8 mouse cellular contexts compared by ENCODE assay signal in the genomic region with DNA sequence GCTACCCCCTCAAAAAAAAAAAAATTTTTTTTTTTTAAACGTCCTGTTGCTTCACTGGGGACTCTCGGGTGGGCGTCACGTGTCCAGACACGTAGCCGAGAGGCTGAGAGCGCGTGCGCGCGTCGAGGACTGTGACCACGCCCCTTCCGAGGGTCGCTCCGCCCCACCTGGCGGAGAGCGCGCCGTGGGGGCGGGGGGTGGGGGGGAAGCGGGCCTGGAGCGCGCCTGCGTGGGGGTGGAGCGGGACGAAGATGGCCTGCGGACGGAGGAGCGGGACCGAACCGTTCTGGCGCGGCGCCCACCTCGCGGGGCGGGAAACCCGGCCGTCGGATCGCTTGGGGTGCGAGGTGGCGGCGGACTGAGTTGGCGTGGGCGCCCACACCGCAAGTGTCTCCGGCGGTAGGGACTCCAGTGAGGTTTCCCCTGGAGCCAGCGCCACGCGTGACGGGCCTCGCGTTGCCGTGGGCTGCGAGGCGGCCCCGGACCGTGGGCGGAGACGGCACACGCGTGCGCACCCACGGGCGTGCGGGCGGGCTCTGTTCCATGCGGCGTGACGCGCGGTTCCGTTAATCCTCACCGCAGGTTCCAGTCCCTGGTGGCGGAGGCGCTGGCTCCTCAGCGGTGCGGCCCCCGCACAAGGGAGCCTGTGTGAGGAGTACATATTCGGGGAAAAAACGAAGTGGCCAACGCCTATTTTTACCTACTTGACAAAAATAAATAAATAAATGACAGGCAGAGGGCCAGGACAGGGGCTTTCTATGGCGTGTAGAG. TPM values are rescaled to one million over a fixed set of nuclear protein-coding genes. Genes with fewer than 3 reads are reported as not detected.
A peak's percentile ranks its signal among the peaks of the same experiment; 100 is the strongest.
DNase-seq lines count a peak whose midpoint lies in the region; ATAC-seq and TF ChIP-seq lines count a peak whose summit lies in the region.

Gene Qk, minus strand, starts transcription at position 170 of the 771 bp plus-strand sequence.

- no peaks in the 10 kb centered on the region for H3K27me3 ChIP-seq in C2C12 (ENCODE audit: control insufficient read depth, insufficient read depth, insufficient read length)
- H3K27me3 ChIP-seq in erythroblast, embryonic 14.5 days (ENCODE audit: control insufficient read depth) = peaks cover 13% of the 10 kb centered on the region
- H3K27me3 ChIP-seq in heart, embryonic 12.5 days (replicated peaks) = no peaks in the 10 kb centered on the region
- no peaks in the 10 kb centered on the region for H3K27me3 ChIP-seq in liver, embryonic 12.5 days (replicated peaks)
- H3K27me3 ChIP-seq in stomach, embryonic 15.5 days (replicated peaks) = no peaks in the 10 kb centered on the region

- H3K79me3 ChIP-seq in C2C12 (ENCODE audit: low read depth) = peaks cover 36% of the 10 kb centered on the region

- peak; percentile 88 for ATAC-seq in heart, embryonic 12.5 days (ENCODE audit: insufficient number of reproducible peaks, low FRiP score)
- peak; percentile 73 for ATAC-seq in liver, embryonic 12.5 days
- ATAC-seq in stomach, embryonic 15.5 days (ENCODE audit: insufficient read depth, low FRiP score, low read depth) = peak; percentile 68

- WGBS in heart, embryonic 12.5 days = under 1% methylated on average over 73 of the region's 86 CpGs
- WGBS in liver, embryonic 12.5 days (ENCODE audit: insufficient replicate concordance) = under 1% methylated on average over 77 of the region's 86 CpGs
- WGBS in stomach, embryonic 15.5 days = under 1% methylated on average over 84 of the region's 86 CpGs

- peak; percentile 80 for TF ChIP-seq POLR2A in brain, embryonic 14.5 days (IDR thresholded peaks at IDR 0.05; ENCODE audit: borderline replicate concordance, extremely low read depth, insufficient read depth, insufficient read length, poor library complexity, severe bottlenecking)

- peak; percentile 98 for DNase-seq in brain, embryonic 14.5 days (ENCODE audit: low read depth)
- DNase-seq in kidney, postnatal 10 days = peak; percentile 97
- DNase-seq in natural killer cell, adult 2 months (ENCODE audit: low spot score in 2 of 2) = peak; percentile 91 to 95

- peak within 1 kb of the TSS; percentile 79 for H3K4me3 ChIP-seq in C2C12 (ENCODE audit: insufficient read depth, poor library complexity, severe bottlenecking)
- H3K4me3 ChIP-seq in erythroblast, embryonic 14.5 days (replicated peaks) = peak within 1 kb of the TSS; percentile 72
- H3K4me3 ChIP-seq in heart, embryonic 12.5 days = peak within 1 kb of the TSS; percentile 99
- H3K4me3 ChIP-seq in liver, embryonic 12.5 days = peak within 1 kb of the TSS; percentile 93
- peak within 1 kb of the TSS; percentile 77 for H3K4me3 ChIP-seq in stomach, embryonic 15.5 days (replicated peaks)

- H3ac ChIP-seq in C2C12 (ENCODE audit: control insufficient read depth, insufficient read length, low read depth) = peak within 1 kb of the TSS; percentile 87

- no peak for TF ChIP-seq CTCF in C2C12 (IDR thresholded peaks at IDR 0.05; ENCODE audit: control insufficient read depth, insufficient read depth, insufficient read length)
- TF ChIP-seq CTCF in brain, embryonic 14.5 days (IDR thresholded peaks at IDR 0.05; ENCODE audit: borderline replicate concordance, extremely low read depth, insufficient read depth, insufficient read length) = no peak

- H3K9ac ChIP-seq in heart, embryonic 12.5 days = peak within 1 kb of the TSS; percentile 100
- H3K9ac ChIP-seq in liver, embryonic 12.5 days = peak within 1 kb of the TSS; percentile 92
- H3K9ac ChIP-seq in stomach, embryonic 15.5 days = peak within 1 kb of the TSS; percentile 96

- no peaks in the 10 kb centered on the region for H3K9me3 ChIP-seq in erythroblast, embryonic 14.5 days (ENCODE audit: control insufficient read depth, low read length)
- no peaks in the 10 kb centered on the region for H3K9me3 ChIP-seq in heart, embryonic 12.5 days (replicated peaks)
- H3K9me3 ChIP-seq in liver, embryonic 12.5 days (replicated peaks) = no peaks in the 10 kb centered on the region
- H3K9me3 ChIP-seq in stomach, embryonic 15.5 days = no peaks in the 10 kb centered on the region

- H3K27ac ChIP-seq in heart, embryonic 12.5 days (ENCODE audit: poor library complexity, severe bottlenecking) = peak within 1 kb of the TSS; percentile 100
- H3K27ac ChIP-seq in liver, embryonic 12.5 days = peak within 1 kb of the TSS; percentile 93
- H3K27ac ChIP-seq in stomach, embryonic 15.5 days = peak within 1 kb of the TSS; percentile 99

- H3K79me2 ChIP-seq in C2C12 (ENCODE audit: control insufficient read depth, insufficient read depth) = peaks cover 46% of the 10 kb centered on the region

- peak within 1 kb of the TSS; percentile 63 for H3K4me2 ChIP-seq in heart, embryonic 12.5 days
- H3K4me2 ChIP-seq in liver, embryonic 12.5 days = peak within 1 kb of the TSS; percentile 88
- H3K4me2 ChIP-seq in stomach, embryonic 15.5 days = peak within 1 kb of the TSS; percentile 58

- peaks cover 23% of the 10 kb centered on the region for H3K4me1 ChIP-seq in erythroblast, embryonic 14.5 days (ENCODE audit: control insufficient read depth)
- H3K4me1 ChIP-seq in heart, embryonic 12.5 days (replicated peaks) = peaks cover 16% of the 10 kb centered on the region
- H3K4me1 ChIP-seq in liver, embryonic 12.5 days = peaks cover 17% of the 10 kb centered on the region
- no peaks in the 10 kb centered on the region for H3K4me1 ChIP-seq in stomach, embryonic 15.5 days

- no peaks in the 10 kb centered on the region for H3K36me3 ChIP-seq in C2C12 (ENCODE audit: control insufficient read depth, insufficient read depth)
- no peaks in the 10 kb centered on the region for H3K36me3 ChIP-seq in erythroblast, embryonic 14.5 days (ENCODE audit: control insufficient read depth)
- peaks cover under 1% of the 10 kb centered on the region for H3K36me3 ChIP-seq in heart, embryonic 12.5 days
- no peaks in the 10 kb centered on the region for H3K36me3 ChIP-seq in liver, embryonic 12.5 days
- H3K36me3 ChIP-seq in stomach, embryonic 15.5 days = no peaks in the 10 kb centered on the region

TF ChIP-seq in C2C12, 6 proteins besides CTCF, POLR2A, EP300 and RAD21:
- TF ChIP-seq USF1 (IDR thresholded peaks at IDR 0.05; ENCODE audit: low read depth) (peak; percentile 95), CEBPB (IDR thresholded peaks at IDR 0.05; ENCODE audit: low read depth) (peak; percentile 34), MYOG (IDR thresholded peaks at IDR 0.05; ENCODE audit: control insufficient read depth, extremely low read depth, insufficient read length) (no peak), MYOD1 (IDR thresholded peaks at IDR 0.05; ENCODE audit: control insufficient read depth, insufficient read length, low read depth) (no peak), MAX (IDR thresholded peaks at IDR 0.05) (peak; percentile 21), FOSL1 (IDR thresholded peaks at IDR 0.05; ENCODE audit: insufficient read depth, low read length, poor library complexity, severe bottlenecking) (no peak)

RNA-seq across cellular contexts. Expression of gene Qk, which starts in this region (rescaled TPM):
- 43.2 TPM for polyA plus RNA-seq in C2C12 (2012; fragmentation: generic; extraction: Trizol)
- polyA plus RNA-seq in brain, embryonic 14.5 days (2012; rRNA removed) = 203 and 234 TPM in 2 replicates
- 0.78 and 0.82 TPM in 2 replicates for polyA plus RNA-seq in erythroblast, embryonic 14.5 days (2012)
- 41.5 and 44.9 TPM in 2 replicates for polyA plus RNA-seq in heart, embryonic 12.5 days (2016; fragmentation: Nextera tagmentation; extraction: Ambion mirVana)
- 8.2 and 8.5 TPM in 2 replicates for polyA plus RNA-seq in liver, embryonic 12.5 days (2016; fragmentation: Nextera tagmentation; extraction: Ambion mirVana)
- 17.2 and 19.1 TPM in 2 replicates for polyA plus RNA-seq in stomach, embryonic 15.5 days (2015; fragmentation: Nextera tagmentation; extraction: Ambion mirVana)

Comparison
In these comparisons a context has a peak if more than half of its experiments do, and no peak if none do; other contexts are left out.
1. Peak in every context shown above with its lines: DNase-seq, ATAC-seq, H3K4me3 ChIP-seq and H3K27ac ChIP-seq.